In genomic region chr4:130664414-130665029, GRCm38 (mm10) we compare ENCODE assay signal across 9 mouse cellular contexts. TPM values are rescaled to one million over a fixed set of nuclear protein-coding genes. Genes with fewer than 3 reads are reported as not detected.
A peak's percentile ranks its signal among the peaks of the same experiment; 100 is the strongest.
DNase-seq lines count a peak whose midpoint lies in the region; ATAC-seq and TF ChIP-seq lines count a peak whose summit lies in the region.
"Had no signal": no experiment of that assay in that cellular context is flagged by ENCODE, and none has a peak within 500 bp of the region (broad histone marks: within the 10 kb centered on the region; RNA-seq: fewer than 3 reads in every experiment).

No protein-coding gene starts in this region.

- no peak for ATAC-seq in heart, embryonic 15.5 days (replicated peaks; ENCODE audit: insufficient number of reproducible peaks, insufficient read depth, low FRiP score, low read depth)
- ATAC-seq: Patski had no signal

- H3K9ac ChIP-seq in heart, embryonic 15.5 days: peak overlapping the region; percentile 98
- peak overlapping the region; percentile 95 for H3K9ac ChIP-seq in MEL (ENCODE audit: control insufficient read depth, low read depth, low read length, poor library complexity, severe bottlenecking)

- TF ChIP-seq RAD21 in MEL (IDR thresholded peaks at IDR 0.05; ENCODE audit: low read depth, low read length): no peak

- TF ChIP-seq CTCF in MEL (IDR thresholded peaks at IDR 0.05 in 2 of 3, conservative IDR thresholded peaks at IDR 0.05 in 1 of 3; ENCODE audit: control insufficient read depth in 1 of 3, insufficient read depth in 1 of 3, low read depth in 2 of 3, low read length in 3 of 3, poor library complexity in 1 of 3, severe bottlenecking in 1 of 3): no peak

- intact Hi-C loops in heart, postnatal 25 days (cut with DNase I): loop anchor here (5.0 kb wide), 1 partner anchor 73 kb away; no protein-coding TSS in a partner anchor

- peak in 1 of 2 experiments; percentile 34; a peak in 1 of 4 replicates for TF ChIP-seq EP300 in MEL (IDR thresholded peaks at IDR 0.05; ENCODE audit: low read depth in 1 of 2, low read length in 2 of 2)

- H3K4me3 ChIP-seq in heart, embryonic 15.5 days: peak overlapping the region; percentile 93
- H3K4me3 ChIP-seq in MEL (ENCODE audit: control insufficient read depth in 1 of 2, insufficient read depth in 1 of 2, low read depth in 2 of 2, low read length in 2 of 2): peak overlapping the region; percentile 96 to 98
- peak overlapping the region; percentile 94 for H3K4me3 ChIP-seq in hindbrain, embryonic 10.5 days
- H3K4me3 ChIP-seq in midbrain, embryonic 10.5 days: peak overlapping the region; percentile 93

- peaks cover 55% of the 10 kb centered on the region for H3K79me2 ChIP-seq in MEL (ENCODE audit: control insufficient read depth, insufficient read depth, low read length, poor library complexity)

- H3K9me3 ChIP-seq in heart, embryonic 15.5 days (replicated peaks): no peaks in the 10 kb centered on the region
- no peaks in the 10 kb centered on the region for H3K9me3 ChIP-seq in MEL (replicated peaks; ENCODE audit: insufficient read depth, low read length)
- no peaks in the 10 kb centered on the region for H3K9me3 ChIP-seq in hindbrain, embryonic 10.5 days
- H3K9me3 ChIP-seq in midbrain, embryonic 10.5 days (replicated peaks): no peaks in the 10 kb centered on the region

- 3% methylated on average over 7 of the region's 7 CpGs for WGBS in heart, embryonic 15.5 days
- WGBS in hindbrain, embryonic 10.5 days: 11% methylated on average over 7 of the region's 7 CpGs
- 10% methylated on average over 7 of the region's 7 CpGs for WGBS in midbrain, embryonic 10.5 days

- DNase-seq in heart, postnatal 25 days (ENCODE audit: low spot score): no peak
- DNase-seq in MEL (ENCODE audit: low read depth, low spot score): peak; percentile 44
- DNase-seq in hindbrain, embryonic 10.5 days (ENCODE audit: low spot score): no peak
- DNase-seq in midbrain, embryonic 10.5 days (ENCODE audit: low spot score): no peak
- no peak for DNase-seq in spleen, adult 18-20 months
- DNase-seq in thymus, postnatal 36 days: no peak
- DNase-seq in thymus, postnatal 0 days (ENCODE audit: low spot score): no peak

- no peaks in the 10 kb centered on the region for H3K27me3 ChIP-seq in heart, embryonic 15.5 days
- no peaks in the 10 kb centered on the region for H3K27me3 ChIP-seq in MEL (ENCODE audit: control insufficient read depth in 1 of 2, insufficient read depth in 2 of 2, low read length in 2 of 2)
- no peaks in the 10 kb centered on the region for H3K27me3 ChIP-seq in hindbrain, embryonic 10.5 days (ENCODE audit: insufficient read depth, poor library complexity, severe bottlenecking)
- no peaks in the 10 kb centered on the region for H3K27me3 ChIP-seq in midbrain, embryonic 10.5 days (ENCODE audit: low read depth, poor library complexity, severe bottlenecking)
- H3K27me3 ChIP-seq: Patski had no signal

- H3K4me1 ChIP-seq in heart, embryonic 15.5 days (replicated peaks): peaks cover 35% of the 10 kb centered on the region
- peaks cover 13 to 16% of the 10 kb centered on the region in 2 experiments for H3K4me1 ChIP-seq in MEL (ENCODE audit: control insufficient read depth in 1 of 2, insufficient read depth in 2 of 2, low read length in 2 of 2)
- peaks cover 43% of the 10 kb centered on the region for H3K4me1 ChIP-seq in hindbrain, embryonic 10.5 days (replicated peaks)
- H3K4me1 ChIP-seq in midbrain, embryonic 10.5 days: peaks cover 38% of the 10 kb centered on the region

- H3K4me2 ChIP-seq in heart, embryonic 15.5 days: peak overlapping the region; percentile 67

- peak overlapping the region; percentile 97 for H3K27ac ChIP-seq in heart, embryonic 15.5 days
- H3K27ac ChIP-seq in MEL (ENCODE audit: control insufficient read depth, low read depth, low read length): peak overlapping the region; percentile 91
- H3K27ac ChIP-seq in hindbrain, embryonic 10.5 days: peak overlapping the region; percentile 99
- H3K27ac ChIP-seq in midbrain, embryonic 10.5 days (replicated peaks): peak overlapping the region; percentile 99

- no peak for TF ChIP-seq POLR2A in MEL (IDR thresholded peaks at IDR 0.05; ENCODE audit: control insufficient read depth in 1 of 2, insufficient read depth in 1 of 2, low read depth in 1 of 2, low read length in 2 of 2, poor library complexity in 1 of 2)

- 0 out of 2 replicates have a peak, but pooled peaks cover 5% of the 10 kb centered on the region for H3K36me3 ChIP-seq in heart, embryonic 15.5 days
- H3K36me3 ChIP-seq in MEL (ENCODE audit: control insufficient read depth in 1 of 2, insufficient read depth in 2 of 2, low read length in 2 of 2): peaks cover 9 to 41% of the 10 kb centered on the region in 2 experiments
- peaks cover 30% of the 10 kb centered on the region for H3K36me3 ChIP-seq in hindbrain, embryonic 10.5 days
- peaks cover 32% of the 10 kb centered on the region for H3K36me3 ChIP-seq in midbrain, embryonic 10.5 days

TF ChIP-seq in MEL, 35 proteins besides CTCF, POLR2A, EP300 and RAD21:
- TF ChIP-seq KAT2A (conservative IDR thresholded peaks at IDR 0.05; ENCODE audit: low read depth, low read length) (no peak), ZNF384 (IDR thresholded peaks at IDR 0.05; ENCODE audit: low read depth, low read length) (no peak), GATA1 (IDR thresholded peaks at IDR 0.05; ENCODE audit: low read depth, low read length) (peak; percentile 43; the same call in 1 of the 2 replicates), MYC (IDR thresholded peaks at IDR 0.05; ENCODE audit: low read depth, low read length) (no peak), HCFC1 (IDR thresholded peaks at IDR 0.05; ENCODE audit: low read depth, low read length) (0 out of 2 replicates have a peak, but pooled peaks have one; percentile 16), CHD1 (IDR thresholded peaks at IDR 0.05; ENCODE audit: low read depth, low read length) (peak; percentile 87), SIN3A (IDR thresholded peaks at IDR 0.05; ENCODE audit: low read length) (peak; percentile 84), ZMIZ1 (IDR thresholded peaks at IDR 0.05; ENCODE audit: low read depth, low read length) (no peak), TBP (IDR thresholded peaks at IDR 0.05; ENCODE audit: low read depth, low read length) (no peak), POLR2AphosphoS5 (IDR thresholded peaks at IDR 0.05; ENCODE audit: borderline replicate concordance, low read depth, low read length) (no peak), MXI1 (IDR thresholded peaks at IDR 0.05; ENCODE audit: low read depth, low read length) (peak; percentile 22; the same call in 1 of the 2 replicates)

RNA-seq across cellular contexts. Expression of gene Pum1, which starts 1.4 kb away (rescaled TPM):
- polyA plus RNA-seq in heart, embryonic 15.5 days (2015; fragmentation: Nextera tagmentation; extraction: Ambion mirVana): 46.8 and 57.9 TPM in 2 replicates
- 10 to 100 TPM; 56.6 to 62.0 TPM for total RNA-seq in heart, postnatal 25 days (2021)
- 31.9 and 35.8 TPM in 2 replicates for total RNA-seq in MEL (2012; rRNA removed)
- polyA plus RNA-seq in MEL (2012; ENCODE audit: insufficient read depth in 1 of 2, insufficient read length in 2 of 2, low read depth in 1 of 2, low replicate concordance in 2 of 2, missing spikeins in 1 of 2): 10 to 100 TPM; 36.1 to 46.2 TPM
- polyA plus RNA-seq in hindbrain, embryonic 10.5 days (2016; fragmentation: Nextera tagmentation; extraction: Ambion mirVana): 103 and 118 TPM in 2 replicates
- 117 and 126 TPM in 2 replicates for polyA plus RNA-seq in midbrain, embryonic 10.5 days (2016; fragmentation: Nextera tagmentation; extraction: Ambion mirVana)
- 43.8 and 48.5 TPM in 2 replicates for polyA plus RNA-seq in thymus, postnatal 0 days (2015; fragmentation: Nextera tagmentation; extraction: Ambion mirVana)
